Mouse (Mus musculus) adrenal gland, adult 18-20 months (tissue): ENCODE measurements around the gene Klhl28. TPM values are rescaled to one million over a fixed set of nuclear protein-coding genes. Genes with fewer than 3 reads are reported as not detected.

Experiments
- DNase-seq, 2 experiments: peaks; one replicate each; pipeline ENCODE4 v3.0.0; 2021 to 2022; ENCODE audit warnings: low spot score in 2 of 2
- long read RNA-seq, 2 experiments: library from polyadenylated mRNA; stranded (forward); transcript quantifications; one replicate each; pipeline ENCODE4 v2.0.0; 2021
- total RNA-seq, 2 experiments: library from RNA; stranded (reverse); gene quantifications; 1 replicate in 1 of 2; 2 replicates in 1 of 2; pipeline ENCODE4 v1.2.3; 2021

The Klhl28 gene
- 10 to 100 TPM; 12.3 to 12.8 TPM for total RNA-seq
- long read RNA-seq, experiment 1, result 0 reads
- long read RNA-seq, experiment 2, full-length matches to known transcripts, result 4 of 4 reads
- long read RNA-seq, experiment 2, partial matches to known transcripts, result 0 of 4 reads
- long read RNA-seq, experiment 2, other reads (novel, unspliced or antisense), result 0 of 4 reads

GRCm38 (mm10) chr12:64965124-64966026, at the start of gene Klhl28, which contains the start of gene Togaram1:
TSS of gene Klhl28 (minus strand) at chr12:64965534.
TSS of gene Togaram1 (plus strand) at chr12:64965804.
- DNase-seq, result peak; percentile 94

GRCm38 (mm10) chr12:65007725-65008124, 42.4 kb upstream of the Klhl28 start:
- DNase-seq, result no peak

- DNase-seq, result no peak
These were observed 12.2 kb upstream of the Klhl28 start for GRCm38 (mm10) chr12:64977518-64977917.

GRCm38 (mm10) chr12:64976191-64976590, 10.9 kb upstream of the Klhl28 start:
- no peak for DNase-seq

GRCm38 (mm10) chr12:64975558-64975957, 10.2 kb upstream of the Klhl28 start:
- DNase-seq, result no peak

- DNase-seq, result no peak
These were observed 6.7 kb upstream of the Klhl28 start for GRCm38 (mm10) chr12:64972063-64972462.

- DNase-seq, result no peak
These were observed 6.1 kb upstream of the Klhl28 start for GRCm38 (mm10) chr12:64971399-64971798.

- no peak for DNase-seq
These were observed 2.7 kb upstream of the Klhl28 start for GRCm38 (mm10) chr12:64968067-64968466.

GRCm38 (mm10) chr12:64967470-64967869, 2.1 kb upstream of the Klhl28 start:
- peak in 1 of 2 experiments; percentile 18 for DNase-seq

- peak in 1 of 2 experiments; percentile 14 for DNase-seq
These were observed 1.5 kb upstream of the Klhl28 start for GRCm38 (mm10) chr12:64966652-64967435.

- DNase-seq, result peak; percentile 49
These were observed 832 bp upstream of the Klhl28 start for GRCm38 (mm10) chr12:64966101-64966631.

- DNase-seq, result no peak
These were observed 774 bp downstream of the Klhl28 start for GRCm38 (mm10) chr12:64964560-64964959.

- DNase-seq, result no peak
These were observed 27.8 kb downstream of the Klhl28 start for GRCm38 (mm10) chr12:64937493-64937892.

- DNase-seq, result peak; percentile 92 to 94
These were observed 47.5 kb downstream of the Klhl28 start, which contains the start of gene Gm527 for GRCm38 (mm10) chr12:64917578-64918471. TSS of gene Gm527 (plus strand) at chr12:64917906.

GRCm38 (mm10) chr12:64916735-64917134, 48.6 kb downstream of the Klhl28 start:
- no peak for DNase-seq

- no peak for DNase-seq
These were observed 52.3 kb downstream of the Klhl28 start for GRCm38 (mm10) chr12:64912996-64913395.

GRCm38 (mm10) chr12:64903186-64903585, 62.1 kb downstream of the Klhl28 start:
- no peak for DNase-seq

- peak in 1 of 2 experiments; percentile 3 for DNase-seq
These were observed 62.8 kb downstream of the Klhl28 start for GRCm38 (mm10) chr12:64902506-64902905.

- DNase-seq, result peak; percentile 55 to 66
These were observed 68.1 kb downstream of the Klhl28 start for GRCm38 (mm10) chr12:64897060-64897730.
